Mouse (Mus musculus) embryo, embryonic 9.5 days (tissue): ENCODE data around the gene Purb.
"Not testable (repeated sequence)": the region's sequence is repeated elsewhere in the genome, so short reads cannot be mapped to it uniquely, and the experiment has no call there.

ENCODE experiments used
- DNase-seq: peaks from one replicate; pipeline ENCODE4 v3.0.0-alpha.2; 2017; ENCODE audit errors: extremely low spot score

Gene Purb

DNA sequence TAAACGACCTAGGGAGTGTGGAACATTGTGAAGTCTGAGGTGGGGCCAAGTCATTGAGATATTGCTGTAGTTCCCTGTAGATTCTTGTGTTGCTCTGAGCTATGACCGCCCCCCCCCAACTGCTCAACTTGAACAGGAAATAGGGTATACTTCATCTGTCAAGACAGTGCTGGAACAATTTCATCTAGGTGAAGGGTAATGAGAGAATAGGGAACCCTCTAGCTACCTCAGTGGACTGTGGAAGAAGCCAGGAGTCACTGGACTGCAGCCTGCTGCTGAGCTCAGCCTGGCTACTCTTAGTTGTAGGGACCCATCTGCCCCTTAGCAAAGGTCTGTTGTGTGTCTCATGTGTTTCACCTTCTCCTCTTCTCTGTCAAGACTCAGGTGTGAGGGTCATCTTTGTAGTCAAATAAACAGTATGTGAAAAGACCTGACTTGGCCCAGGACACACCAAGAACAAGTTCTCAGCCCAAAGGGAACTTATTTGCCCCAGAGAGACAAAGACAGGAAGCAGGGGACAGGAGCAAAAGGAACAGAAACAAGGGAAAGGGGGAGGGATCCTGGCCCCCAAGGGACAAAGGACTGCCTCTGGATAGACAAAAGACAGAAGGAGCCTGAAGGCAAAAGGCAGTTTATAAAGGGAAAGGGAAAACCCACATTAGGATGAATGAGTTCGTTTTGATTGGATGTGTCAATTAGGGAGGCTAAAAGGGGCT lies 8.7 kb upstream of the Purb start:
- DNase-seq, result no peak

DNA sequence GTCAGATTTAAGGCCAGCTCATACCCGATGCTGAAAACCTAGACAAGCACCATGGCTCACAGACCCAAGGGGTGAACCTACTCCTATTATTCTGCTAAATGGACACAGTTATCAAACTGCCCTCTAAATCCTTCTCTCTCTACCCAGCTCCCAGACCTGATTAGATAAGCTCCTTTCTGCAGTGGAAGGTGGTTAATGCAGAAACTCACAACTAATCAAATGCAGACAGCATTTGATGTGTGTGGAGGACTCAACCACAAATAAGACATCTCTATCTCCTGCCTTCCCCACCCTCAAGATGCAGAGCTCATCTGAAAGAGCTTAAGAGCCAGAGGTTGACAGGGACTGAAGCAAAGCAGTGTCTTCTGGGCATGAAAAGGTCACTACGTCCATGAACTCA lies 7.4 kb upstream of the Purb start:
- no peak for DNase-seq

DNA sequence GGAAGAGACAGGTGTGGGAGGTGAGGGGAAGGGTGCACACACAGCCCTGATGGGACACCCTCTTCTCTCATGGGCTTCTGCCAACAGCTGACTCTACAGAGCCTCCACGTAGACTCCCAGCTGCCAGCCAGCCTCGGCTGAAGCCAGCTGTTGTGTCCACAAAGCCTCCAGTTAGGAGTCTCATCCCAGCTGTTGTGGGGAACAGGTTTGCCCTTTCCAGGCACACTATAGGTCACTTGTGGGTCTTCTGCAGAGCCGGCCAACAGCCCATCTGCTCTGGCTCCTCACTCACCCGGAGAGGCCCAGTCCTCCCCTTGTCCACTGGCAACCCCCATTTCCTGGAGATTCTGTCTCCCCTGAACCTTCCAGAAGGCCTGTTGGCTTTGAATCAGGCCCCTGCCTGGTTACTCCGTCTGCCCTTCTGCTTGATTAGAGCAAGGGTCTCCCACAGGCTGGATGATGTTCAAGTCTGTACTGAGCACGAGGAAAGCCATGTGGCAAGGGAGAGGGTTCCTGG lies 6.0 kb upstream of the Purb start:
- no peak for DNase-seq

DNA sequence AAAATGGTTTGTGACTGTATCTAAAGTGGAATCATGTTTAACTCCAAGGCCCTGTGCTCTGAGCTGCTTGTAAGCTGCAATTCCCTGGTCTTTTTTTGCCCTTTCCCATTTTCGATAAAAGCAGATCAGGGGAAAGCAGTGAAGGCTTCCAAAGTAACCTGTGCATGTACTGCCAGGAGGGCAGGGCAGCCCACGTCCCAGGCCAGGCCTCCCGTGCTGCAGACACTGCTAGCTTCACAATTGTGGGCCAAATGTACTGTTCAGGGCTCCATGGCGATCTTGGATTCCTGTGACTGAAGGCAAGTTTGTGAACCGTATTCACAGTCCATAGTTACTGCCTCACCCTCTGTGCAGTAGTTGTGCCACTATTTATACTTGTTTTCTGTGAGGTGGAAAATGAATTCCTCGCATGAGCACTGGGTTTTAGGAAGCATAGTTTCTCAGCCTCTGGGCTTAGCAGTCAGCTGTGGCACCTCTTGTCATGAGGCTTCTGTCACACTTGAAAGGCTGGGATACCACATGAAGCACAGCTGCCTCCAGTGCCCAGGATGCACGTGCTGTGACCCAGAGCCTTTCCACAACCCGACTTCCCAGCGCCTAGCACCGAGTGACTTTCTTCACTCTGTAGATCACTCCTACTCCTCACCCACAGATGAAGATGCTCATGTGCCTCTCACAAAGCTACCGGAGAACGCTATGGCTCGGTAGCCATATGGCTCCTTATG lies 5.1 kb upstream of the Purb start:
- DNase-seq, result no peak

DNA sequence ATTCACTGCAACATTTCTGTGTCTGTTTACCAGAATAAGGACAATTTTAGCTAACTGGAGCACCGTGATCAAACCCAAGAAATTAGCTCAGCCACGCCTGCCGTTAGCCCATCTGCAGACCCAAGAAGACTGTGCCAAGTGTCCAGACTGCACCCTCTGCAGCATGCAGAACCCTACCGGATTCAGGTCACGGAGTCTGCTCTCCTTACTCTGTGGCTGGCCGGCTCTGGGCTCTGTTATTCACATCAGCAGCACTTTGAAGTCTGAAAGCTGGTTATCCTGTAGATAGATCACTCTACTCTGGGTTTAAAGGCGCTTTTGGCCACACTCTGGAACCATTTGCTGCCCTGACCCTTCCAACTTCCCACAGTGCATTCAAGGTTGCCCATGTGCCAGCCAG lies 4.5 kb upstream of the Purb start:
- no peak for DNase-seq

DNA sequence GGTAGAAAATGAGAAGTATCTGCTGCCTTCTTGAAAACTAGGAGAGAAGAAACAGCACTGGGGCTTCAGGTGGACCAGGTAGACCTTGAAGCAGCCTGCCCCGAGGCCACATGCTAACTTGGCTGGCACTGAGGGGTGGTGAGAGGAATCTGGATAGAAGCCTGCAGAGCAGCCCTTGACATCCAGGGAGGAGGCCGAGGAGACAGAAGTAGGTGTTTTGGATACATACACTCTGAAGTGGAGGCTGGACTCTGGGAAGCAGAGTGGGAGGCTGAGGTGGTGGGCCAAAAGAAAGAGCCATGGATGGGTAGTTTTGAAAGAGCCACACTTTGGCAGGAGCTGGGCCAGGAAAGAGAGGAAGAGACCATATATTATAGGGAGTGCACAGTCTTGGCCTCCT lies 3.5 kb upstream of the Purb start:
- DNase-seq, result no peak

DNA sequence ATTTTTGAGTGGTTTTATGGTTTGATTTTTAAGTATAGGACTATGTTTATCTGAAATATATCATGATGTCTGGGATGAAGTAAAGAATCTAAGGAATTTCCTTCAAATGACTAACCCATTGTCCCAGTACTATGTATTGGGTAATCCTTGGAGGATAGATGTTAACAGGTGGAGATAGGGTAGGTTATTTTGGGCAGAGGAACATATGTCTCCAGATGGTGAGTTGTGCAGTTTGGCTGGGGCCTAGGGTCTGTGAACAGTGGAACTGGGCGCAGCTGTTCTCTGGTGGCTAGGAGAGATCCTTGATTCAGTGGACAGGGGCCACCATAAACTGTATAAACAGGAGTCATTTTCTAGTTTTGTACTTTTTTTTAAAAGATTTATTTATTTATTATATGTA lies 1.6 kb upstream of the Purb start:
- DNase-seq, result no peak

DNA sequence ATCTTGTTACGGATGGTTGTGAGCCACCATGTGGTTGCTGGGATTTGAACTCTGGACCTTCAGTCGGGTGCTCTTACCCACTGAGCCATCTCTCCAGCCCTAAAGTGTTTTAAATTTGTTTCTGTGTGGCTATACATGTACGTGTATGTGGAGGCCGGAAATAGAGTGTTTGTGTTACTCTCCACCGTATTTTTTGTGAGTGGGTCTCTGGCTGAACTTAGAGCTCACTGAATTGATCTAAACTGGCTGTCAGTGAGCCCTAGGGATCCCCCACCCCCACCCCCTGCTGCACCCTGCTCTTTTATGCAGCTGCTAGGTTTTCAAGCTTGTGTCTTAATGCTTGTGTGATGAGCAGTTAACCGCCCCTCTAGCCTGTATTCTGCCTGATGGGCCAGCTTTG lies 1.2 kb upstream of the Purb start:
- no peak for DNase-seq

DNA sequence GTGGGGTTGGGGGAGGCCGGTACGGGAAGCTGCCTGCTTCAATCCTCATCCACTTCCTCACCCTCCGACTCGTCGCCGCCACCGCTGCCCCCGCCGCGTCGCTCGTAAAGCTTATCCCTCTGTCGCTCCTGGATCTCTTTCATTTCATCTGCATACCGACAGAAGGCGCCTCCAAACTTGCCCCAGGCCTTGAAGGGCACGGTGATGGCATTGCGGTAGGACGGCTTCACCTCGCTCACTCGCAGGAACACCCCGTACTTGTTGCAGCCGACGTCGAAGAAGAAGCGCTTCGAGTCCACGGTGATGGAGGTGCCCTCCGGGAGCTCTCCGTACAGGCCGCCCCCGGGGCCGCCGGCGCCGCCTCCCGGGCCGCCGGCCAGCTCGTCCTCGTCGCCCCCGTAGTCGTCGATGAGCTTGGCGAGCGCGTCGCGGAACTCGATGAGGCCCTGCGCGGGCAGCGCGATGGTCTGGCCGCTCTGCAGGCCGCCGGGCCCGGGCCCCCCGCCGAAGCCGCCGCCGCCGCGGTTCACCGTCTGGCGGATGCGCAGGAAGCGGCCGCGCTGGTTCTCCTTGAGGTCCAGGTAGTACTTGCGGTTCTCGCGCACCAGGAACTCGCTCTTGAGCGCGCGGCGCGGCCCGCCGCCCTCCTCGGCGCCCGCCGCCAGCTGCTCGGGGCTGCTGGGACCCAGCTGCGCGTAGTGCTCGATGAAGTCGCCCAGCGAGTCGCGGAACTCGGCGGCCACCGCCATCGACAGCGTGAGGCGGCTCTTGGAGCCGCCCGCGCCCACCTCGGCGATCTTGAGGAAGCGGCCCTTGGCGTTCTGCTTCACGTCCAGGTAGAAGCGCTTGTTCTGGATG lies 614 bp downstream of the Purb start:
- DNase-seq, result peak; percentile 66

DNA sequence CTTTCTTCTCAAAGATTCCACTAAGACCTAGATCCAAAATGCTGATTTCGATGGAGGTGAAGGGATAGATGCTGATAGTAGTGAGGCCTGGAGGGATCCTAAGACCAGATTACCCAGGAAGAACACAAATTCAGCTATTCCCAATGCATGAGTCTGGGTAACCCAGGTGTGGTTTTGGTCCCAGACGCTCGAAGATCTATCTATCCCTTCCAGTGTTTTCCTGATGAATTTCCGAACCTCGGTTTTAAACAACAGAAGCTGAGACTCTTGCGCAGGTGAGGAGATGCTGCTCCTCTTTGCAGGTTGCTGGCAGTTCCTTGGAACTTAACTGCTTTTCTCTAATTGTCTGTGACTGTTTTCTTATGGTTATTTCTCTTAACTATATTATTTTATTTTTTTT lies 1.3 kb downstream of the Purb start:
- DNase-seq, result no peak

DNA sequence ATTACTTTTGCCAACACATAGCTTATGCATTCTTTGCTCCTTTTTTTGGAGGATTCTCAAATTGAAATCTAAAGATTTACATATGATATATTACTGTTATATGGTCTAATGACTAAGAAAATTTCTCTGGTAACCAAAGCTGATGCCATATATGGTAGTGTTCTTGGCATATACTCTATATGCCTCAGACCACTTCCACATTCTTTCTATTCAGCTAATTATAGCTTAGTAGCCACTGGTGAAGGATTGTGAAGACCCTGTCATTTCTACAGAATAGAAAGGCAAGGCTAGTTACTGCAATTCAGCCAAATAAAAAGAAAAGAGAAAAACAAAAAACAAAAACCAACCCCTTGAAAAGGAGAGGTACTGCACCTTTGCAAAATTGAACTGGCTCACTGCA lies 3.6 kb downstream of the Purb start:
- no peak for DNase-seq

DNA sequence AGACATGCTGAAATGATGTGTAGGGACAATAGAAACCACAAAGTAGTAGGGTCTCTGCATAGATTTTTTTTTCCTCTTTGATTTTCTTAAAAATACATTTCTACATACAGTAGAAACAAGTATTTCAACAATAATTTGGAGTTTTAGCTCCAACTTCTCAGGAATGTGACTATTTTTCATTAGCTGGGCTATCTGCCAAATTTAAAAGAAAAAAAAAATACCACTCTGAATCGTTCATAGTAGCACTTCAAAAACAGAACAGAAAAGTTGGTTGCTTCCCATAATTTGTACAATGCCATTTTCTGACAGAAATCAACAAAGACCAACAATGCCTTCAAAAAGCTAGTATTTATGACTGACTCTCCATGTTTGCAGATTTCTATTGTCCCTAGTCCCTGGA lies 4.2 kb downstream of the Purb start:
- DNase-seq, result no peak

DNA sequence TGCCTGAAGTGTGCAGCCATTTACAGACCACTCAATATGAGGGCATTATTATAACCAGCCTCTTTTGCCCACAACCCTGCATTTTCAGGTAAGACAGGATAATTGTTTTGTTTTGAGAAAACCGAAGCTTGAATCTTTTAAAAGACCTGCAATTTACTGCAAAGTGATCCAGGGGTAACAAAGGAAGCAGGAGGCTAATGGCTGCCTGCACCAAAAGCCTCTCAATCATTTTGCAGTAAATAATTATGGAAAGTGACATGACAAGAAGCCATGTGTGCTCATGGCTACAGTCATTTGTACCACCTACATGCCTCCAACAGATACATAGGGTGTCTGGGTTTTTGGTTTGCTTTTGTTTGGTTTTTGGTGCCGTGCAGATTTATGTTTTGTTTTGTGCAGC lies 4.7 kb downstream of the Purb start:
- DNase-seq, result no peak

DNA sequence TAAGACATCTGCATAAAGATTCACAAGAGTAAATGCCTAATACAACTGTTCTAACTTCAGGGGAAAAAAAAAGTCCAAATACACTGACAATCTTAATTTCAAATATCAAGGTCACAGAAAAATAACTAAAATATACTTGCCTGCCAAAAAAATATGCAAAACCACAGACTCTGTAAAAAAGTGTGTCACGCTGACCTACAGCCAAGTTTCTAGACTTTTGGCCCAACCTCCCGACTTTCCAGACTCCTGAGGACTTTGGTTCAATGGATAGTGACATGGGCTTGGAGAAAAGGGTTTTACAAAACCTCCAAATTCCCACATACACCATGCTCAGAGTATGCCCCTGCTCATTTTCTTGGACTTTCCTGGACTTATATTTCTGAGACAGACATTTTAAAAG lies 7.2 kb downstream of the Purb start:
- DNase-seq, result no peak

DNA sequence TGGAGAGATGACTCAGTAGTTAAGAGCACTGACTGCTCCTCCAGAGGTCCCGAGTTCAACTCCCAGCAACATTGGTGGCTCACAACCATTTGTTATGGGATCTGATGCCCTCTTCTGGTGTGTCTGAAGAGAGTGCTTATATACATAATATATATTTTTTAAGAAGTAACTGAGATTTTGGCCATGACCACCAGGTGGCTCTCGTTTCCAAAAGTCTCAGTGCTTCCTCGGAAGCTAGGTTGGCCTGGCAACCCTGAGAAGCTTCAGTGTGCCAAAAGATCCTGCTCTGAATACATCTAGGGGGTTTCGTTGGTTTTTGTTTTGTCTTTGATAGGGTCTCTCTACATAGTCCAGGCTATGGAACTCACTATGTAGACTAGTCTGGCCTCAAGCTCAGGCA lies 10.6 kb downstream of the Purb start:
- DNase-seq, result peak; percentile 62

DNA sequence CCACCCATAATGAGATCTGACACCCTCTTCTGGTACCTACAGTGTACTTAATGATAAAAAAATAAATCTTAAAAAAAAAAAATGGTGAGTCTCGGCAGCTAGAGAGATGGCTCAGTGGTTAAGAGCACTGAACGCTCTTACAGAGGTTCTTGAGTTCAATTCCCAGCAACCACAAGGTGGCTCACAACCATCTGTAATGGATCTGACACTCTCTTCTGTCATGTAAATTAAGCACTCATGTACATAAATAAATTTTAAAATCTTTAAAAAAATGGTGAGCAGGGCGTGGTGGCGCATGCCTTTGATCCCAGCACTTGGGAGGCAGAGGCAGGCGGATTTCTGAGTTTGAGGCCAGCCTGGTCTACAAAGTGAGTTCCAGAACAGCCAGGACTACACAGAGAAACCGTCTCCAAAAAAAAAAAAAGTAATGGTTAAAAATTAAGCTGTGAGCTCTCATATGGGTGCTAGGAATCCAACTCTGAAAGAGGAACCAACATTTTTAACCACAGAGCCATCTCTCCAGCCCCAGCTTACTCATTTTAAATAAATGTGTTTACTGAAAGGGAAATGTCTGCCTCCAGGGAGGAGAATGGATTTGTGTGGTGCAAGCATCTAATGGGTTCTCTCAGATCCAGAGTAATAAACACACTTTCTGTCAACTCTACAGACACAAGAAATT lies 12.4 kb downstream of the Purb start:
- no peak for DNase-seq

DNA sequence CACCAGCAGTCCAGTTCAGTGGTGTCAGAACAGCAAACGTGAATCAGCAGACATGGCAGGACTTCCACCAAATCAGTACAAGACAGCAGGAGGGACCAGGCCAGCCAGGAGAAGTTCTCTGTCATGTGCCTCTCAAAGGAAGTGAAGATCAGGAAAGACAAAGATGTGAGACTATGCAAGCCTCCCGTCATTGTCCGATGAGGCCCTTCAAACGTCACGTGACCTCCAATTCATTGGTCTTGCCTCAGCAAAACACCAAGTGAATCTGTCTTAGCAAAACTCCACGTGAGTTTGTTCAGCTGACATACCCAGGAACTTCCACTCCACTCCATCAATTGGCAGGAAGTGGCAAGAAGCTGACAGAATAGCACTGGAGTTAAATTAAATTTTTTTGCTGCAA lies 19.6 kb downstream of the Purb start:
- DNase-seq, result no peak

DNA sequence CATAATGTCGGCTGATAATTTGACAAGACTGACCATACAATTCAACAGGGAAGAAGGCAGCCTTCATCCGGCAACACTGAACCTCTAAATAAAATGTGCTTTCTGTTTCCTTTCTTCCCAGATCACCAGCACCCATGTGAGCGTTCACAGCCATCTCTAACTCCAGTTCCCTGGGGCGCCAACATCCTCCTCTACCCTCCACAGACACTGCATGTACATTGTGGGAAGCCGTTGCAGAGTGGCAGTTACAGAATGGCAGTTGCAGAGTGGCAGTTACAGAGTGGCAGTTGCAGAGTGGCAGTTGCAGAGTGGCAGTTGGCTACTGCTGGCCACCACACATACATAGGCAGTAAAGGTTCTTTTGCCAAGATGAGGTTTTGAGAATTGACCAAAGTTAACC lies 27.6 kb downstream of the Purb start:
- not testable (repeated sequence) for DNase-seq

DNA sequence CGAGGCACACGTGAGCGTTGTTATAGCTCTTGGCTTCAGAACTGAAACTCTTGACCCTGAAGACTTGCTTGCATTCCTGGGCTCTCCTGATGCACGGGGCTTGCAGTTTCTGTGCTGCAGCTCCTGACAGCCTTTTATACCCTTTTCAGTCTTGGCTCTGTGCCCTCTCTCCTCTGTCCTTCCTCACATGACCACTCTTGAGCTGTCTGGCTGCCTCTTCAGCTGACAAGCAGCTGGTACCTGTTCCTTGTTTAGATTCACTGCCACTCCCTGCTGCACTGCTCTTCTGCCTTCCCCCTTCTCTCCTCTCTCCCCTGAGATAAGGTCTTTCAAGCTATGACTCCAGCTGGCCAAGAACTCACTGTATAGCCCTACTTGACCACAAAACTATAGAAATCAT lies 28.2 kb downstream of the Purb start:
- no peak for DNase-seq

DNA sequence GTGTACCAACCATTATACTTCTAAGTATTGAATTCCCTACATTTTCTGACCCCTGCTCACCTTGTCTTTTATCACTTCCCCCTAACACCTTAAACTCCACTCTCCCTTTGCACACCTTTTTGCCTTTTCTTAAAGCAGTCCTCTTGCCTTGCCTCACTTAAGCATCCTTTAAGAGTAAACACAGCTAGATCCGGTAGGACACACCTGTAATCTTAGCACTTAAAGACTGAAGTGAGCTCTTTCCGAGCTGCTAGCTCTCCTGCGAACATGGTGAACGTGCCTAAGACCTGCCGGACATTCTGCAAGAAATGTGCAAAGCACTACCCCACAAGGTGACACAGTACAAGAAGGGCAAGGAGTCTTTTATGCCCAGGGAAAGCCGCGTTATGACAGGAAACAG lies 29.8 kb downstream of the Purb start:
- no peak for DNase-seq

DNA sequence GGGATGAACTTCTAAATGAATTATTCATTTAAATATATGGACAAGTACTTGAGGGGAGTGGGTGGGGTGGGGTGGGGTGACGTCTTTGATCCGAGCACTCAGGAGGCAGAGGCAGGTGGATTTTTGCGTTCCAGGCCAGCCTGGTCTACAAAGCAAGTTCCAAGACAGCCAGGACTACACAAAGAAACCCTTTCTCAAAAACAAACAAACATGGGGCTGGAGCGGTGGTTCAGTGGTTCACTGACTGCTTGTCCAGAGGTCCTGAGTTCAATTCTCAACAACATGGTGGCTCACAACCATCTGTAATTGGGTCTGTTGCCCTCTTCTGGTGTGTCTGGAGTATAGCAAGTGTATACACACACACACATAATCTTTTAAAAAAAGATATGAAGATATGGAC lies 30.3 kb downstream of the Purb start:
- DNase-seq, result no peak
